Mouse (Mus musculus) limb, embryonic 14.5 days (tissue): ENCODE measurements around the gene Plxdc2. TPM values are rescaled to one million over a fixed set of nuclear protein-coding genes. Genes with fewer than 3 reads are reported as not detected.

Experiments
- ATAC-seq: fragments of 200-750 bp; cut with Nextera tagmentation; 2 replicates; pipeline ENCODE4 v1.8.0; 2017; ENCODE audit warnings: low read depth, moderate number of reproducible peaks, moderate TSS enrichment; ENCODE audit not compliant: low FRiP score
- DNase-seq: peaks from one replicate; pipeline ENCODE4 v3.0.0-alpha.2; 2015; ENCODE audit warnings: low spot score
- H3K27ac ChIP-seq: fragments of 300-500 bp; sonication (generic); replicated peaks from 2 replicates; pipeline ENCODE4 v1.5.1; 2014; ENCODE audit warnings: low read depth, mild to moderate bottlenecking, low read length, moderate library complexity, mixed read lengths
- H3K27me3 ChIP-seq: fragments of 300-500 bp; sonication (generic); 2 replicates; pipeline ENCODE4 v1.6.1; 2014; ENCODE audit warnings: low read length, mixed read lengths; ENCODE audit not compliant: control insufficient read depth, insufficient read depth
- H3K36me3 ChIP-seq: fragments of 300-500 bp; sonication (generic); 2 replicates; pipeline ENCODE4 v1.6.1; 2014; ENCODE audit warnings: mild to moderate bottlenecking, low read length, moderate library complexity, mixed read lengths; ENCODE audit not compliant: control insufficient read depth, insufficient read depth
- H3K4me1 ChIP-seq: fragments of 300-500 bp; sonication (generic); 2 replicates; pipeline ENCODE4 v1.6.1; 2014; ENCODE audit warnings: antibody characterized with exemption, low read length, mixed read lengths; ENCODE audit not compliant: control insufficient read depth, insufficient read depth
- H3K4me2 ChIP-seq: fragments of 300-500 bp; sonication (generic); replicated peaks from 2 replicates; pipeline ENCODE4 v1.6.1; 2014; ENCODE audit warnings: low read depth, mild to moderate bottlenecking, low read length, moderate library complexity; ENCODE audit not compliant: severe bottlenecking
- H3K4me3 ChIP-seq: fragments of 300-500 bp; sonication (generic); replicated peaks from 2 replicates; pipeline ENCODE4 v1.5.1; 2014; ENCODE audit warnings: low read length
- H3K9ac ChIP-seq: fragments of 300-500 bp; sonication (generic); 2 replicates; pipeline ENCODE4 v1.6.1; 2014; ENCODE audit warnings: mild to moderate bottlenecking, low read depth, low read length, moderate library complexity; ENCODE audit not compliant: severe bottlenecking
- H3K9me3 ChIP-seq: fragments of 300-500 bp; sonication (generic); 2 replicates; pipeline ENCODE4 v1.6.1; 2016; ENCODE audit warnings: low read length; ENCODE audit not compliant: control insufficient read depth
- POLR2A ChIP-seq: fragments of 200-500 bp; IDR thresholded peaks from 2 replicates; pipeline ENCODE4 v1.8.0; 2012; ENCODE audit warnings: inconsistent platforms, mild to moderate bottlenecking, moderate library complexity, borderline replicate concordance; ENCODE audit not compliant: insufficient read depth, insufficient read length; ENCODE audit errors: extremely low read depth
- WGBS: fragments of 180-500 bp; shearing (Covaris S2); extraction: QIAGEN DNeasy Blood & Tissue Kit; methylation state at CpG from one replicate; pipeline ENCODE4 v1.1.7; 2014; 5-methylcytosine and 5-hydroxymethylcytosine counted together
- polyA plus RNA-seq, 2 experiments: library from polyadenylated mRNA; depleted of rRNA in 1 of 2; stranded (reverse) in 1 of 2; unstranded in 1 of 2; fragments of >200 nt; fragmentation: Nextera tagmentation in 1 of 2; extraction: Ambion mirVana in 1 of 2; gene quantifications; 2 replicates each; pipeline versions ENCODE4 v1.2.1 to v1.2.3; 2012 to 2014

Plxdc2 gene
- polyA plus RNA-seq, 2 experiments = 18.2 to 46.3 TPM

DNA sequence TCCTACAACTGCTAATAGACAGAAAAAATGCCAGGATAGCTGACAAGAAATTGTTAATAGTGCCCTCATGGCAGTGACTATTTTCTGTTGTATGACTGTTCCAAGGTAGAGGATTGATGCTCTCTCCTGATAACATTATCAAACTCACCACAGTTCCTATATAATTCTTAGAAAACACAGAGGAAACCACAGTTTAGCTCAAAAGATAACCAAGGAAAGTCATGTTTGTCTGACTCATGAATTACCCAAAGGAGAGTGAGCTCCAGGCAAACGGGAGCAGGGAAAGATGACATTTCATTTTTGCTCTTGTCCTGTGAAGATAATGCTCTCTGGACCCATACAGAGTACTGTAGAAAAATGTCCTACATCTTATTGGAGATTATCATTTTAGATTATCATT, 8.6 kb downstream of the Plxdc2 start:
- ATAC-seq (no peak), DNase-seq (no peak)
- no peak overlapping the region for H3K27ac ChIP-seq
- no peak overlapping the region for H3K4me3 ChIP-seq
- 0 out of 2 replicates have a peak, but pooled peaks cover 2% of the 10 kb centered on the region for H3K4me1 ChIP-seq
- H3K4me2 ChIP-seq = no peak overlapping the region
- H3K36me3 ChIP-seq = no peaks in the 10 kb centered on the region
- no peaks in the 10 kb centered on the region for H3K27me3 ChIP-seq
- H3K9me3 ChIP-seq = no peaks in the 10 kb centered on the region
- no peak for TF ChIP-seq POLR2A
- 82% methylated on average over 1 of the region's 1 CpGs for WGBS
- H3K9ac ChIP-seq = no peak overlapping the region

DNA sequence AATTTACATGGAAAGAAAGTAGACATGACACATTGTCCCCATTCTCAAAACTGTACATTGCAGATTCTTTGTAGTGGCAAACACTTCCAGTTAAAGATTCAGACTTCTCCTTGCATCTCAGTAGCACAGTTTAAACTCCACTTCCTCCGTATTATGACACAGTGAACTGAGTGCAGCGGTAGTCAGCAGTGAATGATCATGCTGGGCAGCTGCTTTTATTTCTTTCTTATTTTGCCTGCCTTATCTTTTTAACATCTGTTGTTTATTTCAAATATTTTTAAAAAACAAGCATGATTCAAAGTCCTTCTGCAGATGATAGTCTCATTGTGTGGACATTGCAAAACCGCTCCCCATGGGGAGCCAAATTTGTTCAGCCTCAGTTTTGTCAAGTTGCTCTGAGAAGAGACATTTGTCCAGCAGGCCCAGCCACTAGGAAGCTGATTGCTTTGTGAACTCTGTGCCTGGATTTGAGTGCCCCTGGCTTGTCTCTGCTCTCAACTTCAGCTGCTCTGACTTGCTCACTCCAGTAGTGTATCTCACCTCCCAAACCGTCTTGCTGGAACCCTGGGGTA, 9.8 kb downstream of the Plxdc2 start:
- Histone ChIP-seq H3K36me3 (no peaks in the 10 kb centered on the region), H3K9ac (no peak overlapping the region), H3K4me2 (no peak overlapping the region), H3K4me1 (no peaks in the 10 kb centered on the region), H3K9me3 (no peaks in the 10 kb centered on the region), H3K27me3 (no peaks in the 10 kb centered on the region), H3K27ac (no peak overlapping the region), H3K4me3 (no peak overlapping the region)
- DNase-seq = no peak
- 40% methylated on average over 4 of the region's 4 CpGs for WGBS
- no peak for TF ChIP-seq POLR2A
- no peak for ATAC-seq

DNA sequence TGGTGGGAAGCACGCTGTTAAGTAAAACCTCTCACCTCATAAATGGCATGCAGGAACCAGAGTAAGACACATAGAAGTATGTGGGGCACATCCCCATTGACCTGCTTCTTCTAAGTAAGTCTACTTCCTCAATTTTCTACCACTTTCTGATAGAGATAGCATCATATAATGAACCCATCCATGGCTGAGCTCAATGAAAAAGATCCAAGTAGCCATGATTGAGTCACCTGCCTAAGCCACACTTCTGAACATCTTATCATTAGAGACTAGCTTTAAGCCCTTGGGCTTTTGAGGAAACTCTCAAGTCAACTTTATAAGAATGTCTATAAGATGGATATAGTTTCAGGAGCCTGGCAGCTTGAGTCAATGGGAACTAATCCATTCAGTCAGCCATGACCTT, 14.3 kb downstream of the Plxdc2 start:
- Histone ChIP-seq H3K36me3 (no peaks in the 10 kb centered on the region), H3K27ac (no peak overlapping the region)

DNA sequence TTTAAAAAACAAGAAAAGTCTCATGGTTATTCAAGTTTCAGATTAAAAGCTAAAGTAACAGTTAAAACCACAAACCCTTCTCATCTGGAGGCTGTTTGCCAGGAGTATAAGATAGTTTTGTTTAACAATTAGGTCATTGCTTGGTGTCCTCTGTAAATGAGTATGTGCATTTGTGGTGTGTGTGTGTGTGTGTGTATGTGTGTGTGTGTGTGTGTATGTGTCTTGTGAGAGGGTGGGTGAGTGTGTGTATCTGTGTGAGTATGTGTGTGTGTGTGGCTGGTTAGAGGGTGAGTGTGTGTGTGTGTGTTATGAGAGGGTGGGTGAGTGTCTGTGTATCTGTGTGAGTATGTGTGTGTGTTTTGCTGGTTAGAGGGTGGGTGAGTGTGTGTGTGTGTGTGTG, 18.2 kb downstream of the Plxdc2 start:
- no peaks in the 10 kb centered on the region for H3K4me1 ChIP-seq
- ATAC-seq (no peak), DNase-seq (no peak)
- H3K9me3 ChIP-seq = no peaks in the 10 kb centered on the region
- TF ChIP-seq POLR2A = no peak
- no peak overlapping the region for H3K4me3 ChIP-seq
- no peaks in the 10 kb centered on the region for H3K36me3 ChIP-seq
- no peaks in the 10 kb centered on the region for H3K27me3 ChIP-seq
- H3K4me2 ChIP-seq = no peak overlapping the region
- no peak overlapping the region for H3K27ac ChIP-seq
- no peak overlapping the region for H3K9ac ChIP-seq

More for the DNA sequence above, 14.3 kb downstream of the Plxdc2 start:
- no peak overlapping the region for H3K4me2 ChIP-seq
- H3K27me3 ChIP-seq = no peaks in the 10 kb centered on the region
- H3K4me1 ChIP-seq = no peaks in the 10 kb centered on the region
- H3K9ac ChIP-seq = no peak overlapping the region
- DNase-seq = no peak
- H3K4me3 ChIP-seq = no peak overlapping the region
- no peak for ATAC-seq
- 63% methylated on average over 1 of the region's 1 CpGs for WGBS
- H3K9me3 ChIP-seq = no peaks in the 10 kb centered on the region
- no peak for TF ChIP-seq POLR2A

DNA sequence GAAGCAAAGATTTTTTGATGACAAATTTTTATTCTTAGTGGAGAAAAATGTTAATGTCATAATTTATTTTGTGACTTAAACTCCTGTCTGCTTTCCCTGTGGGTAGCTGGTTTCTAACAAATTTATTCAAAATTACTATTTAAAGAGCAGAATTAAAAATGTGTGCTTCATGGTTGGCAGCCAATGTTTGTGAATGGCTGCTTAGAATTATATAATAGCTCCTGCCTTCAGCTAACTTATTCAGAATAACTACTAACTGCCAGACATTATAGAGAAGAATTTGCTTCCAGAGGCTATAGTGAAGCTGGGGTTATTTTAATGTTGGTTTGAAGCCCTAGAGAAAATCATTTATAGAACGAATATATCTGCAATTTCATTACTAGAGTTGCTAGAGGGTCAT, 30.1 kb downstream of the Plxdc2 start:
- 67% methylated on average over 1 of the region's 1 CpGs for WGBS
- Histone ChIP-seq H3K36me3 (no peaks in the 10 kb centered on the region), H3K27ac (no peak overlapping the region), H3K4me2 (no peak overlapping the region), H3K9ac (no peak overlapping the region), H3K4me3 (no peak overlapping the region), H3K4me1 (no peaks in the 10 kb centered on the region), H3K9me3 (no peaks in the 10 kb centered on the region), H3K27me3 (no peaks in the 10 kb centered on the region)
- ATAC-seq (no peak), DNase-seq (no peak)
- TF ChIP-seq POLR2A = no peak

DNA sequence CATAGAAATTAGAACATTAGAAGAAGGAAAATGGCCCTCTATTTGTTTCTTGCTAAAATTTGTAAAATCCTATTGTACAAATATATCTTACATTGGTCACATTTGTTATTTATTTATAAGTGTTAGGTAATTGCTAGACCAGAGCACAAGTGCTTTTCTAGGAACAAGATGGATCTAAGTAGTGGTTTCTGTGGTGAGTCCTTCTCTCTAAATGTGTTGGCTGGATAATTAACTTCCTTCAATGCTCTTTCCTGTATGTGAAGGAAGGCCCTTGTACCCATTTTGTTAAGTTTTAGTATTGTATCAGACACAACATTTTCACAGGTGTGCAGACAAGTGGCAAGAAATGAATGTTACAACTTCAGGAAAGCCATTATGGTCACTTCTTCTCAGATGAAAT, 30.6 kb downstream of the Plxdc2 start:
- H3K4me2 ChIP-seq = no peak overlapping the region
- H3K4me3 ChIP-seq = no peak overlapping the region
- TF ChIP-seq POLR2A = no peak
- no peaks in the 10 kb centered on the region for H3K36me3 ChIP-seq
- no peak overlapping the region for H3K9ac ChIP-seq
- DNase-seq (no peak), ATAC-seq (no peak)
- H3K27me3 ChIP-seq = no peaks in the 10 kb centered on the region
- H3K9me3 ChIP-seq = no peaks in the 10 kb centered on the region
- H3K4me1 ChIP-seq = no peaks in the 10 kb centered on the region
- H3K27ac ChIP-seq = no peak overlapping the region
